Mouse (Mus musculus): ENCODE measurements around the gene Usp5. TPM values are rescaled to one million over a fixed set of nuclear protein-coding genes. Genes with fewer than 3 reads are reported as not detected.

Usp5 gene
- total RNA-seq, 4 experiments from 2014 or later = 181 to 196 (median 186) TPM

- no peak for DNase-seq (ENCODE audit: low spot score in 2 of 2)
Measured at GRCm38 (mm10) chr6:124787722-124788121, 41.6 kb downstream of the Usp5 start.

GRCm38 (mm10) chr6:124786756-124787420, 42.4 kb downstream of the Usp5 start:
- DNase-seq (ENCODE audit: low spot score in 2 of 2) = no peak

DNA sequence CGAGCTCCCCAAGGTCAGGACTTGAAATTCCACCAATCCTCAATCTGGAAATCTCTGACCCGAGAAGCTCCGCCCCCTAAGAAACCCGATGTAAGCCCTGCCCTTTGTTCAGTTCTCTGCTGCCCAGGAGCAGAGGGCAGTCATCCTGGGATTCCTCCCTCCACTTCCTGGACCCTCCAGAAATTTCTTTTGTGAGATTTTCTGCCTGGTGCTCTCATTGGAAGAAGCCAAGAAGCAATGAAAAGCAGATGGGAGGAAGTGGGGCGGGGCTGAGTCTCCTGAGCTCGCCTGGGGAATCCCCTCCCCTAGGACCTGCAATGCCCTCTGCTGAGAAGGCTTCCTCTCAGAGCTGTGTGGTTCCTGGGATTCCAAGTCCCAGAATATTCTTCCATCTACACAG, 46.8 kb downstream of the Usp5 start:
- no peak for DNase-seq (ENCODE audit: low spot score in 2 of 2)

DNA sequence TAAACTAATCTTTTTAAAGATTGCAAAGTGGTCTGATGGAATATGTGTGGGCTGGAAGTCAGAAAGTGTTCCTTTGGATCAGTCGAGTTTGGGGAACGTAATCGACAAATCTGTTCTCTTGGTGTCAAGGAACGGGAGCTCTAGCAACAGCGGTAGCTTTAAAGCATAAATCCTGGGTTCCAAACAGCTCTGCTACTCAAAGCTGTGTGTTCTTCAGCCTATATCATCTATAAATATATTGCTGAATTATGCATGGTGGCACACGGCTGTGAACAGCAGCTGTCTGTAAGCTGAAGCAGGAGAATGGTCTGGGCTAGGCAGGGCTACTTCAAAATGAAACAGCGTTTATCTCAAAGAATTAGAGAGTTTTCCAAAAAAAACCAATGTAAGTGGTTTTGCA, 48.4 kb downstream of the Usp5 start:
- no peak for DNase-seq (ENCODE audit: low spot score in 2 of 2)

DNA sequence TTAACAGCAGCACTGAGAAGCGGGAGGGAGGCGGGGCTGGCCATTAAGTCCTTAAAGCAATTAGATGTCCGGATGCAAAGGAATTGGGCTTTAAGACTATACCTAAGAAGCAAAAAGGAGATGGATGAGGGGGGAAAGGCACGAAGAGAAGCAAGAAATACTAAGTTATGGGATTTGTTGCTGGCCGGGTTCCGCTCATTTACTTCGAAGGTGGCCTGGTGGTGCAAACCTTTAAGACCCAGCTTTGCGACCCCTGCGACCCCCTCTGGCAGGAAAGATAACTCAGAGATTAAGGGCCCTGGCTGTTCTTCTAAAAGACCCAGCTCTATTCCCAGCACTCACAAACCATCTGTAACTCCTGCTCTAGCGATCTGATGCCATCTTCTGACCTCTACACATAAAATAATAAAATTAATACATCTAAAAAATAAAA, 49.3 kb downstream of the Usp5 start:
- DNase-seq (ENCODE audit: low spot score in 2 of 2) = no peak

GRCm38 (mm10) chr6:124779222-124779983, 49.9 kb downstream of the Usp5 start, which contains the start of gene Lrrc23:
TSS of gene Lrrc23 (minus strand) at chr6:124779727.
- no peak for DNase-seq (ENCODE audit: low spot score in 2 of 2)

DNA sequence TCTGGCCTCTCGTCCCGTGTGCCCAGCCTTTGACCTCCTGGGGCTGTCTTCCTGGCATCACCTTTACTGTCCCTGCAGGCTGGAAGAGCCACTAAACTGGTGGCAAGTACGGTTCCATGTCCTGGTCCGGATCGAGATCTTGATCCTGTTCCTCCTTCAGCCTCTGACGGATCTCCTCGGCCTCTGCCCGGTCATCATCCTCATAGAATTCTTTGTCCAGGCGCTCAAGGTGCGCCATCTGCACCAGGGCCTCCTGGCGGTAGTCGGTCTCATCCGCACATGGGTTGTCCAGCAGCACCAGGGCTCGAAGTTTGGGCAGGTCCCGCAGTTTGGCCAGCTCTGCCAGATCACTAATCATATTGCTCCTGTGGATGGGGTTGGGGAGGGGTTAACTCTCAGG, 58.8 kb downstream of the Usp5 start:
- no peak for DNase-seq (ENCODE audit: low spot score in 2 of 2)

- no peak for DNase-seq (ENCODE audit: low spot score in 2 of 2)
Measured at GRCm38 (mm10) chr6:124770013-124770412, 59.3 kb downstream of the Usp5 start.

DNA sequence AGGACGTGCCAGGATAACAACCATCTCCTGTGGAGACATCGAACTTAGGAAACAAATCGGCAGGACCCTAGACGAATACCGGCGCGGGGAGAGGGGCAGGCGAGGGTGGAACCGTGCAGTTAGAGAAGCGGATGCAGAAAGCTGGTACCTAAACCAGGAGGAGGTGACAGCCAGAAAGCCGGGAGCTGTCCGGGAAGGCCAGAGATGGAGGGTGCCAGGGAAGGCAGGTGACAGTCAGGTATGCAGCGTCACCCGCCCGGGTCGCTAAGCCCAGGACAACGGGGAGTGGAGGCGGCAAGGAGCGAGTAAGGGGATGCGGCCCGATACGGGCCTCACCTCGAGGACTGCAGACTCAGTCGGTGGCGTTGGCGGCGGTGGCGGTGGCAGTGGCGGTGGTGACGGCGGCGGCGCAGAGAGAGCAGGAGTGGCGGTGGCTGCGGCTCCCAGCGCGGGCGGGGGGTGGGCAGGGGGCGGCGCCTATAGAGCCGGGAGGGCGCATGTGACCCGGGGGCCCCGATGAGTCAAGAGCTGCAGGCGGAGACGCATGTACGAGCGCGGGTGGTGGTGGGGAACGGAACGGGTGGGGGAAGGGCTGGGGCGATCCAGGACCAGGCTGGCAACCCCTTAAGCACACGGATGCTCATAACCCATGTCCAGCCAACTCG, 60.1 kb downstream of the Usp5 start, which contains the start of gene Eno2:
TSS of gene Eno2 (minus strand) at position 573 of the 665 bp plus-strand sequence.
- peak in 1 of 2 experiments; percentile 70 for DNase-seq (ENCODE audit: low spot score in 2 of 2)

DNA sequence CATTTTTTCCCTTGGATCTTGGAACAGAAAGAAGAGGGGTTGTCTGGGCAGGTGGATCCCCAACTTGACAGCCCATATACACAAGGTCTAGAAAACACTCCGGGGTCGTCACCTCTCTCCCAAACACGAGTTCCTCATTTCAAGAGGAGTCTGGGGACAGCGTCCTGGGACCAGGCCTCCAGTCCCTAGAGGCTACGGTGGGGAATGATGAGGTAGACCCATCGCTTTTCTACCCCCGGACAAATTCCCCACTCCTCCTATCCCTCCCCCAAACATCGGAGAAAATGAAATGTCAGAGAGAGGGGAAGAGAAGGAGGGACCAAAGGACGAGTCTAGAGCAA, 60.6 kb downstream of the Usp5 start:
- no peak for DNase-seq (ENCODE audit: low spot score in 2 of 2)

GRCm38 (mm10) chr6:124767920-124768703, 61.2 kb downstream of the Usp5 start:
- DNase-seq (ENCODE audit: low spot score in 2 of 2) = no peak

- DNase-seq (ENCODE audit: low spot score in 2 of 2) = no peak
Measured at GRCm38 (mm10) chr6:124767536-124767919, 61.8 kb downstream of the Usp5 start.

DNA sequence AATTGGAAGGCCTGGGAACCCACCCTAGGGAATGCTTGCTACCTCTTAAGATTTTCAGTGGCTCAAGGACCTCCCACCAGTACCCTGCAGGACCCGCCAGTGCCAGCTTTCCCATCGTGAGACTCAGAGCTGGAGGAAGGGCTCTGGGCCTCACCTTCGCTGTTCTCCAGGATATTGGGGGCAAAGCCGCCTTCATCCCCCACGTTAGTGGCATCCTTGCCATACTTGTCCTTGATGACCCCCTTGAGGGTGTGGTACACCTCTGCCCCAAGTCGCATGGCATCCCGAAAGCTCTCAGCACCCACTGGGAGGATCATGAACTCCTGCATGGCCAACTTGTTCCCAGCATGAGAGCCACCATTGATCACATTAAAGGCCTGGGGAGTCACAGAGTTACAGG, 63.3 kb downstream of the Usp5 start:
- DNase-seq (ENCODE audit: low spot score in 2 of 2) = no peak

Other genes with a start within 250 kb of the Usp5 start
- gene C1s2, start 193.4 kb downstream of the Usp5 start, total RNA-seq (2022) = under 1 TPM; 0.23 to 0.68 (median 0.44) TPM
- 10 to 100 TPM; 24.1 to 38.4 (median 31.4) TPM for gene Lpcat3, start 166.5 kb downstream of the Usp5 start, total RNA-seq (2022)
- 10 to 100 TPM; 50.1 to 57.2 (median 52.5) TPM for gene Emg1, start 117.3 kb downstream of the Usp5 start, total RNA-seq (2022)
- gene Phb2, start 117.1 kb downstream of the Usp5 start, total RNA-seq (2022) = 100 to 1,000 TPM; 118 to 123 (median 120) TPM
- 10 to 100 TPM in 2 of 4 experiments, 1 to 10 TPM in 2; 2.2 to 24.3 (median 13.4) TPM for gene Ptpn6, start 90.8 kb downstream of the Usp5 start, total RNA-seq (2022)
- gene Grcc10, start 88.1 kb downstream of the Usp5 start, total RNA-seq (2022) = 100 to 1,000 TPM; 311 to 385 (median 325) TPM
- 1 to 10 TPM in 1 of 4 experiments, not detected in 3; 5.1 TPM for gene Gm45234, start 73.5 kb downstream of the Usp5 start, total RNA-seq (2022)
- gene Atn1, start 73.0 kb downstream of the Usp5 start, total RNA-seq (2022) = 100 to 1,000 TPM; 138 to 158 (median 147) TPM
- 1,000 to 10,000 TPM in 3 of 4 experiments, 100 to 1,000 TPM in 1; 993 to 1,113 (median 1,027) TPM for gene Eno2, start 59.8 kb downstream of the Usp5 start, total RNA-seq (2022)
- 1 to 10 TPM; 2.3 to 5.1 (median 3.3) TPM for gene Lrrc23, start 49.8 kb downstream of the Usp5 start, total RNA-seq (2022)
- gene Spsb2, start 20.8 kb downstream of the Usp5 start, total RNA-seq (2022) = 1 to 10 TPM; 3.1 to 7.0 (median 6.0) TPM
- gene Tpi1, start 15.2 kb downstream of the Usp5 start, total RNA-seq (2022) = 100 to 1,000 TPM; 782 to 819 (median 789) TPM
- 1 to 10 TPM in 2 of 4 experiments, under 1 TPM in 2; 0.61 to 1.0 (median 0.95) TPM for gene Cdca3, start 63 bp upstream of the Usp5 start, total RNA-seq (2022)
- under 1 TPM in 2 of 4 experiments, not detected in 2; 0.36 to 0.96 TPM for gene Gnb3, start 10.8 kb upstream of the Usp5 start, total RNA-seq (2022)
- gene P3h3, start 28.3 kb upstream of the Usp5 start, total RNA-seq (2022) = 10 to 100 TPM; 32.2 to 51.8 (median 36.4) TPM
- gene Gpr162, start 34.5 kb upstream of the Usp5 start, total RNA-seq (2022) = 100 to 1,000 TPM; 171 to 204 (median 183) TPM
- gene Cd4, start 58.7 kb upstream of the Usp5 start, total RNA-seq (2022) = under 1 TPM in 2 of 4 experiments, not detected in 2; 0.12 to 0.38 TPM
- gene Lag3, start 82.2 kb upstream of the Usp5 start, total RNA-seq (2022) = 10 to 100 TPM in 2 of 4 experiments, 1 to 10 TPM in 2; 1.6 to 15.6 (median 8.5) TPM
- gene Ptms, start 90.6 kb upstream of the Usp5 start, total RNA-seq (2022) = 100 to 1,000 TPM; 881 to 936 (median 911) TPM
- 100 to 1,000 TPM; 564 to 596 (median 590) TPM for gene Mlf2, start 101.9 kb upstream of the Usp5 start, total RNA-seq (2022)
- 100 to 1,000 TPM; 129 to 152 (median 145) TPM for gene Cops7a, start 136.1 kb upstream of the Usp5 start, total RNA-seq (2022)
- gene Pianp, start 167.2 kb upstream of the Usp5 start, total RNA-seq (2022) = 100 to 1,000 TPM; 115 to 179 (median 146) TPM
- 10 to 100 TPM; 44.6 to 54.5 (median 50.6) TPM for gene Zfp384, start 179.7 kb upstream of the Usp5 start, total RNA-seq (2022)
- gene Ing4, start 210.3 kb upstream of the Usp5 start, total RNA-seq (2022) = 10 to 100 TPM; 50.1 to 63.5 (median 55.4) TPM
- 10 to 100 TPM; 12.8 to 20.9 (median 15.6) TPM for gene Acrbp, start 220.2 kb upstream of the Usp5 start, total RNA-seq (2022)
- 1 to 10 TPM in 3 of 4 experiments, under 1 TPM in 1; 0.23 to 3.9 (median 1.9) TPM for gene Lpar5, start 238.4 kb upstream of the Usp5 start, total RNA-seq (2022)

All from layer of hippocampus, adult 8-10 months (tissue).